Mouse (Mus musculus): Measurements from ENCODE around the gene Celsr1. TPM values are rescaled to one million over a fixed set of nuclear protein-coding genes. Genes with fewer than 3 reads are reported as not detected.

The Celsr1 gene
- total RNA-seq, 2 experiments from 2014 or later, result 5.5 to 5.8 TPM

GRCm38 (mm10) chr15:86035913-86036312 is 2.3 kb upstream of the Celsr1 start:
- DNase-seq (ENCODE audit: low spot score in 2 of 2), result no peak

GRCm38 (mm10) chr15:86034781-86035360 is 1.3 kb upstream of the Celsr1 start:
- no peak for DNase-seq (ENCODE audit: low spot score in 2 of 2)

- peak in 1 of 2 experiments; percentile 39 for DNase-seq (ENCODE audit: low spot score in 2 of 2)
Measured at GRCm38 (mm10) chr15:86034021-86034523, 495 bp upstream of the Celsr1 start.

GRCm38 (mm10) chr15:86032811-86033190 is 776 bp downstream of the Celsr1 start:
- no peak for DNase-seq (ENCODE audit: low spot score in 2 of 2)

GRCm38 (mm10) chr15:86029981-86030380 is 3.6 kb downstream of the Celsr1 start:
- DNase-seq (ENCODE audit: low spot score in 2 of 2), result no peak

- DNase-seq (ENCODE audit: low spot score in 2 of 2), result no peak
Measured at GRCm38 (mm10) chr15:86027871-86028270, 5.7 kb downstream of the Celsr1 start.

- no peak for DNase-seq (ENCODE audit: low spot score in 2 of 2)
Measured at GRCm38 (mm10) chr15:86021971-86022370, 11.6 kb downstream of the Celsr1 start.

- no peak for DNase-seq (ENCODE audit: low spot score in 2 of 2)
Measured at GRCm38 (mm10) chr15:86021301-86021700, 12.3 kb downstream of the Celsr1 start.

- no peak for DNase-seq (ENCODE audit: low spot score in 2 of 2)
Measured at GRCm38 (mm10) chr15:86020008-86020407, 13.6 kb downstream of the Celsr1 start.

- no peak for DNase-seq (ENCODE audit: low spot score in 2 of 2)
Measured at GRCm38 (mm10) chr15:86018753-86019512, 14.6 kb downstream of the Celsr1 start.

- DNase-seq (ENCODE audit: low spot score in 2 of 2), result no peak
Measured at GRCm38 (mm10) chr15:86017336-86017735, 16.2 kb downstream of the Celsr1 start.

GRCm38 (mm10) chr15:86015860-86016541 is 17.6 kb downstream of the Celsr1 start:
- DNase-seq (ENCODE audit: low spot score in 2 of 2), result no peak

GRCm38 (mm10) chr15:86015026-86015425 is 18.6 kb downstream of the Celsr1 start:
- DNase-seq (ENCODE audit: low spot score in 2 of 2), result no peak

- no peak for DNase-seq (ENCODE audit: low spot score in 2 of 2)
Measured at GRCm38 (mm10) chr15:86013656-86014055, 19.9 kb downstream of the Celsr1 start.

GRCm38 (mm10) chr15:86013130-86013529 is 20.4 kb downstream of the Celsr1 start:
- no peak for DNase-seq (ENCODE audit: low spot score in 2 of 2)

- DNase-seq (ENCODE audit: low spot score in 2 of 2), result no peak
Measured at GRCm38 (mm10) chr15:86007690-86008121, 25.9 kb downstream of the Celsr1 start.

- no peak for DNase-seq (ENCODE audit: low spot score in 2 of 2)
Measured at GRCm38 (mm10) chr15:86005691-86006525, 27.7 kb downstream of the Celsr1 start.

- no peak for DNase-seq (ENCODE audit: low spot score in 2 of 2)
Measured at GRCm38 (mm10) chr15:86004048-86004447, 29.5 kb downstream of the Celsr1 start.

GRCm38 (mm10) chr15:86000706-86001292 is 32.8 kb downstream of the Celsr1 start:
- DNase-seq (ENCODE audit: low spot score in 2 of 2), result peak in 1 of 2 experiments; percentile 52

GRCm38 (mm10) chr15:85998525-85999230 is 34.9 kb downstream of the Celsr1 start:
- DNase-seq (ENCODE audit: low spot score in 2 of 2), result no peak

Measured in layer of hippocampus, postnatal 14 days (tissue).